Mouse (Mus musculus): ENCODE results near the gene Sec13.
"Not testable (repeated sequence)": the region's sequence is repeated elsewhere in the genome, so short reads cannot be mapped to it uniquely, and the experiment has no call there.

Sec13 gene

DNA sequence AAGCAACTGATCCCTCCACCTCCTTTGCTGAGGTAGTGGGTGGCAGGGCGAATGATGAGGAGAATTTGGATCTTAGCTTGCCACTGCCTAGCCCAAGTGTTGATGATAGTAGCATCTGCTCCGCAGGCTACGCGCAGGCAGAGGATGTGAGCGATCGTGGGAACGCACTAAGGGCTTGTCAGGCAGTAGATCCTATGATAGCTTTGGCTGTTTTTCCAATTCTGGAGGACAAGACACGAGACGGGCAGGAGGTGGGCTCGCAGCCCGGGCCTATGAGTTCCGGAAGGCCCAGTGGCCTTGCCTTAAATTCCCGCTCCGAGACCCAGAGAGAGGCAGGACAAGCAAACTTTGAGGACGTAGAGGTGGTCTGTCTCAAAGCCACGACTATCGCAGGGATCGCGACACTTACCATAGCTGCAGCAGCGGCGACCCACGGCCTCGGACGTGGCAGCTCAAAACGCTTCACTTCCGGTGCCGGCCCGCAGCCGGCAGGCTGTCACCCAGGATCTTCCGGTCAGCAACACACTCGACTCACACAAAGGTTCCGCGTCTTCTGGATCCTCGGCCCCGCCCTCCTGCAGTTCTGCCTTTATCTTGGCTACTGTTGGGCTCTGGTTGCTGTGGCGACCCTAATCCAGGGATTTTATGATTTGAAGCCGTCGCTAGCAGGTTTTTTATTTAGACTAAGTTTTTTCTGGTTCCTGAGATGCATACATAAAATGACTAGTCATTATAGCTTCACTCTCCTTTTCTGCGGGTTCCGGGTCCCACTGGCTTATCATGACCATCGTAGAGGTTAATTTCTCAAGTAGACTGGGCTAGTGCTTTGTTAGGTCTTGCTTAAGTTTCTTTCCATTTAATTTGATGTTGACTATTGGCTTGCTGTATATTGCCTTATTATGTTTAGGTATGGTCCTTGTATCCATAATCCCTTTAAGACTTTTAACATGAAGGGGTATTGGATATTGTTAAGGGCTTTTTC, at the start of gene Sec13:
Gene Sec13 (minus strand): TSS at position 508 of the 982 bp plus-strand sequence.
- peak; percentile 78 to 81 for DNase-seq (ENCODE audit: low spot score in 2 of 2)

DNA sequence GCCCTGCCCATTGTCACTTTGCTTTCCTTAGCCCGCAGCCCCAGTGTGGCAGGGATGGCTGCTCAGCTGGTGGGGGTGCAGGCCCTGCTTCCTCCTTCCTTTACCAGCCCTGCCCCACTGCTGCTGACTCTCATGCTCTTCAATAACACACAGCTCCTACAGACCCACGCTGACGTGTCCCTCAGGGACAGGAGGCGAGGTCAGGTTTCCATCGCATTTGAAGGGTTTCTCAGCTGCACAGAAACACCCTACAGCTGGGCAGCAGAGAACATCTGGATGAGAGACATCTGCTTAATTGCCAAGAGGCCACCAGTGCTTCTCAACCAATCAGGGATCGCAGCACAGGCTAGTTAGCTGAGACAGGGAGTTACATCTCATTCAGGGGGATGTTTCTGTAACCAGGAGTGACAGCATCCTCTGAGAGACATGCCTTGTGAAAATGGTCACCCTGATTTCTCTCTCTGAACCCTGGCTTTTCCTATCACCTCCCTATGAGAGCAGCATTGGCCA, 47.0 kb upstream of the Sec13 start:
- no peak for DNase-seq (ENCODE audit: low spot score in 2 of 2)

GRCm38 (mm10) chr6:113785658-113786057, 45.1 kb upstream of the Sec13 start:
- DNase-seq (ENCODE audit: low spot score in 2 of 2) = no peak

DNA sequence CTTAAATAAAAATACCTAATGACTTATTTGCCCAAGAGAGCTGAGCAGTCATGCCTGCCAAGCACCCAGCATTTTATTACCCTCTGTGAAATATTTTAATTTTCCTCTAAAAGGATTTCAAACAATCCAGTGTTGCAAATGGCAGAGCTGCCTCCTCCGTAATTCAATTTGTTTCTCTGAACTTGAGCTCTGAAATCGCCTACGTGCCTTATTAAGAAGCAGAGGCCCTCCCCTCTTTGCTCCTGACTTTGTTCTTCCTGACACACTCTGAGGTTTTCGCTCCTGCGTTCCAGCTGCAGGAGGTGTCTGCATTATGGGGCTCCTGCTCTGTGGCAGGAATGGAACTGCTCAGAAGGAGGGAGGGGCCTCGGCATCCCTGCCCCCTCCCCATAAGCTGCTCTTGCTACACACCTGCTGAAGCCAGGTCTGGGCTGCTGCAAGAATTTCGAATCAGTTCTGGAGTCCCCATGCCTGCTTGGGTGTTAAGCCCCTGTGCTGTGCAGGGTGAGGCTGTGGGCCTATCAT, 37.7 kb upstream of the Sec13 start:
- no peak for DNase-seq (ENCODE audit: low spot score in 2 of 2)

DNA sequence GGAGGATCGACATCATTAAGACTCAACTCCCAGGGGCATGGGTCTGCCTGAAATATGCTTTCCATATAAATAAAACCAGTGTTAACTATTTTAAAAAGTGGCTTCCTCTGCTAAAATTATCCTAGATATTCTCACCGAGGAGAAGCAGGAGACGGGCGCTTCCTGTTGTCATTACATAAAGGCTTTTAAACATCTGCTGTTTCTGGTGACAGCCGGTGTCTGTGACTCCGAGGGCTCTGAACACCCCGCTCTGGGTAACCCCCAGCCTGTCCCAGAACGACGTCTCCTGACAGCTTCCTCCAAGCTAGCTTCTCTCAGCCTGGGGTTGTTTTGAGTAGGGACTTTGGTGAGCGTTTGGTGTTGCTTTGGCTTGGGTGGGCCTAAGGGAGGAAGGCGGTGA, 28.3 kb upstream of the Sec13 start:
- DNase-seq (ENCODE audit: low spot score in 2 of 2) = no peak

DNA sequence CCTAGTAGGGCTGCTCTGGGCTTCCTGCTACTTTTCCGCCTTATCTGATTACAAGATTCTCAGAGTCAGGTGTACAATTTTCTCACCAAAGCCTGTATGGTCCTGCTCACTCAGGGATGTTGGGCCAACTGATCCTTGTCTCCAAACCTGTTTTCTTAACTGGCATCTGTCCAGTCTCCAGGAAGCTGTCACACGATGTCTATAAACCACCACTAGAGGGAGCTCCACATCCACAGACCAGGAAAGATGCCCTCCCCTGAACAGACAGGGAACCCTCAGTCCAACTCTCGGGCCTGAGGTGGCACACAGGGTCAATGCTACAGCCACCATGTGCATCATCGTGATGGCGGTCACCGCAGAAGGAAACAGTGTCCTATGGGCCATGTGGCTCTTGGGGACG, 21.1 kb upstream of the Sec13 start:
- DNase-seq (ENCODE audit: low spot score in 2 of 2) = peak; percentile 14 to 21

- no peak for DNase-seq (ENCODE audit: low spot score in 2 of 2)
Observed at GRCm38 (mm10) chr6:113749119-113749685, 8.7 kb upstream of the Sec13 start.

DNA sequence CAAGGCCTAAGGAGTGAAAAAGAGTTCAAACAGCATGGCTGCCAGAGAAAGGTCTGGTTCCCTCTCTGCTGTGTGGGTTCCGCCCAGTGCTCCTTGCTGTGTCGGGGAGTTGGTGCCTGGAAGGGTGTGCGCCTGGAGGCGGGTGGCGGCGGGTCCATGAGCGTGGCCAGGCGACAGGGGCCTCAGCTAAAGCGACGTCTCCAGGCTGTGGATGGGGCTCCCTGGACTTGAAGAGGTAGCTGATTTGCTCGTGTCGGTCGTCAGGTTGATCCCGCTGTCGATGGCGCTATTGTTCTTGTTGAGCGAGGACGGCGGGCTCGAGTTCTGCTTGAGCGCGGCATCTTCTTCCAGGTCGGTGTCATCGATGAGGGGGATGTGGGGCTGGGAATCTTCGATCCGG, 7.8 kb upstream of the Sec13 start:
- DNase-seq (ENCODE audit: low spot score in 2 of 2) = no peak

DNA sequence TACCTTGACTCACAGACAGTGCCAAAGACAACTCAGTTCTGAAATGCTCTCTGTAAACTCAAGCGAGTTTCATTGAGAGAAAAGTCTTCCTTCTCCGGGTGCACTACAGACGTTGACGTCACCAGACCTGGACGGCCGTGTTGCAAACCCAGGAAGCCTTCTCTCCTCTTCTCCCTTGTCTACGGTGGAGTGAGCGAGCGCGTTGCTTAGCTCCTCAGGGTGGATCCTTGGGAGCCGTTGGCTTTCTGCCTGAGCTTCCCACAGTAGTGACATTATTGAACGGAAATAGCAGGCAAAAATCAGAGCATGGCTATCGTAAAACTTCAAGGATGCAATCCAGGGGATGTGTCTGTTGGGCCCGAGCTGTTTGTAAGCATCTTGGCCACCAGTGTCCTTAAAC, 6.7 kb upstream of the Sec13 start:
- DNase-seq (ENCODE audit: low spot score in 2 of 2) = no peak

- no peak for DNase-seq (ENCODE audit: low spot score in 2 of 2)
Observed at GRCm38 (mm10) chr6:113745117-113745516, 4.6 kb upstream of the Sec13 start.

DNA sequence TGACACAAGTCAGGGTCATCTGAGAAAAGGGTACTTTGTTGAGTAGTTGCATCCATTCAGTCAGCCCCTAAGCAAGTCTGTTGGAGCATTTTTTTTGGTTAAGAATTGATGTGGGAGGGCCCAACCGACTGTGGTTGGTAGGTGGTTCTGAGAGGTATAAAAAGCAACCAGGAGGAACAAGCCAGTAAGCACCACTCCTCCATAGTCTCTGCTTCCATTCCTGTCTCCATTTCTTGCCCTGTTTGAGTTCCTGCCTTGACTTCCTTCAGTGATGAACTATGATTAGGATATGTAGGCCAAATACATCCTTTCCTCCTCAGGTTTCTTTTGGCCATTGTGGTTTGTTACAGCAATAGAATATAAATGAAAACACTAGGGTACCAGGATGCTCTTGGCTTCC, 2.6 kb upstream of the Sec13 start:
- DNase-seq (ENCODE audit: low spot score in 2 of 2) = no peak

- DNase-seq (ENCODE audit: low spot score in 2 of 2) = no peak
Observed at GRCm38 (mm10) chr6:113742321-113742720, 1.8 kb upstream of the Sec13 start.

- no peak for DNase-seq (ENCODE audit: low spot score in 2 of 2)
Observed at GRCm38 (mm10) chr6:113741425-113741824, 882 bp upstream of the Sec13 start.

DNA sequence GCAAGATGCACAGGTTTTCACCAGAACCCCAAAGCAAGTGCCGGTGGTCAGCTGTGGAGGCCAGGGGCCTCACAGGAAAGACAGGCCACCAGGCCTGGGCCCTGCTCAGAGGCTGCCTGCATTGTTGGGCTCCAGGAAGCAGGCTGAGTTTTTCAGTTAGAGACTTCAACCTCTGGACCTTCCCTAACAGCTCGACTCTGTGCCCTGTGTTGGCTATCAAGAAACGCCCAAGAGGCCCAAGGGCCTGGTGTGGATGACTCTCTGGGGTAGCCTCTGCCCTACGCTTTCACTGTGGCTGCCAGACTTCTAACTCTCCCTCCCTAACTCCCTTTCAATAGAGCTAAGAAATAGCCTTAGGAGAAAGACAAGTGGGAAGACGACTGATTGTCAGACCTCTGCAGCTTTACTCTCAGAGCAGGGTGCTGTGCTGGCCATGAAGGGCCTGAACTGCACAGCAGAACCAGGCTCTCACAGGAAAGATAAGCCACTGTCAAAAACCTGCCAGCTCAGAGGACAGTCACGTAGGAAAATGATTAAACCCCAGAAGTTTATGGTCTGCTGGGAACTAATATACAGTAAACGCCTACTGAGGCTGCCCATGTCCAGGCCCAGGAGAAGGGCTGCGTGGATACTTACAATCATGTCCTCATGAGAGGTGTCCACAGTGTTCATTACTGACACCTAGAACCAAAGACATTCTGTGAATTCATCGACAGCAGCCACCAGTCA, 3.1 kb downstream of the Sec13 start:
- DNase-seq (ENCODE audit: low spot score in 2 of 2) = no peak

DNA sequence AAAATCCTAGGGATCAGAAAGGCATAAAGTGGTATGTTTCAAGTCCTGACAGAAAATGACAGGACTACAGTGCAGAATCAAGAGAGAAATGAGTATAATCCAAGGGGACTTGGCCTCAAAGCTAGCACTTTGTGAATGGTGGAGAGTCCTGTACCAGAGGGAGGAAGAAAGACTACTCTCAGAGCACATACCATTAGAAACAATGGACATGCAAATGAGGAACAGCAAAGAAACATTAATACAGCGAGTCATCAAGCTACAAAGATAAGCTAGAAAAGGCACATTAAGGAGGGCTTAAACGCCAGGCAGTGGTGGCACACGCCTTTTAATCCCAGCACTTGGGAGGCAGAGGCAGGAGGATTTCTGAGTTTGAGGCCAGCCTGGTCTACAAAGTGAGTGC, 9.2 kb downstream of the Sec13 start:
- no peak for DNase-seq (ENCODE audit: low spot score in 2 of 2)

GRCm38 (mm10) chr6:113728181-113728580, 12.4 kb downstream of the Sec13 start:
- no peak for DNase-seq (ENCODE audit: low spot score in 2 of 2)

DNA sequence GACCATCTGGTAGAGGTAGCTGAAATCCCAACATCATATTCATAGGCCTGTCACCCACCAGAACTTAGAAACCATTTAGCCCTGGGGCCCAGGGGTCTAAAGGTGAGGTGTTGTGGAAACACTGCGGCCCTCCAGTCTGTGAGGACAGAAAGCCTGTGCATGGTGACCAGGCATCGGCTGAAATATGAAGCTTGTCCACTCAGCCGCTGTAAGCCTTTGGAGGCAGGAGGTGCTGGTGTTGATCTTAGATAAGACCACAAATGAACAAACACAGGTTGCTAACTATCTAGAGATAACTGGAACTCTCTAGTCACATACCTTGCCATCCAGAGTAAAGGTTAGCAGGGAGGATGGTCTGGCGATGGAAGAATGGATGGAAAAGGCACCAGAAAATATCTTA, 19.5 kb downstream of the Sec13 start:
- DNase-seq (ENCODE audit: low spot score in 2 of 2) = no peak

DNA sequence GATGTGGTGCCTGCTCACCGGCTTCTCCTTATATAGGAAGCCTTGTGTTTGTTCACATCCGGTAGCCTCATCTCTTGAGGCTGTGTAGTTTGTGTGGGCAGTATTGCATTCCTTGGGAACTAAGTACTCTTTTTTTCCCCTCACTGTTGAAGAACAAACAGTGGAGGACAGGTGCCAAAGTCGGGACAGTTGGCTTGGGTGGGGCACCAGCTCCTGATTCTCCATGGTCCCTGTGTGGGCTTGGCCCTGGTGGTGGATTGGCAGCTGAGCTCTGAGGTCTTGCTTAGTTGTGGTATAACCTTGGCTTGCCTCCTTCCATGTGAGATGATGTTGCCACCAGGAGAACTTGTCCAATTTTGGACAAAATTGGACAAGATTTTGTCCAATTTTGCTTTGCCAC, 20.7 kb downstream of the Sec13 start, which contains the start of gene Ghrl:
Gene Ghrl (minus strand): TSS at position 3 of the 400 bp plus-strand sequence.
- no peak for DNase-seq (ENCODE audit: low spot score in 2 of 2)

DNA sequence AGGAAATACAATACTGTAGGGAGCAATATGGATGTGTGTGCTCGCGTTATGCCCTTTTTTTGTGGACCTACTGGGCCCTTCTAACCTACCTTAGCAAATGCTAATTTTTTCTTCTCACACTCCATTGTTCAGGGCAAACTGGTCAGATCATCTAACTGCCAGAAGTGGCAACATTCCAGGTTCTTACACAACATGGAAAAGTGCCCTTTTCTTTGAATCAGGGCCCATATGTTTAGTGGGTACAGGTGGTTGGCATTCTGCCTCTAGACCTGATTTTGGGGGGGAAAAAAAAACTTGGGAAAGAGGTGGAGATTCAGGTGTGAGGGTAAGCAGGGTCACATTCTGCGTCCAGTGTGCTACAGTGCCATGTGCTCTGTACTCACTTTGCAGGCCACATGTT, 23.0 kb downstream of the Sec13 start:
- DNase-seq (ENCODE audit: low spot score in 2 of 2) = no peak

DNA sequence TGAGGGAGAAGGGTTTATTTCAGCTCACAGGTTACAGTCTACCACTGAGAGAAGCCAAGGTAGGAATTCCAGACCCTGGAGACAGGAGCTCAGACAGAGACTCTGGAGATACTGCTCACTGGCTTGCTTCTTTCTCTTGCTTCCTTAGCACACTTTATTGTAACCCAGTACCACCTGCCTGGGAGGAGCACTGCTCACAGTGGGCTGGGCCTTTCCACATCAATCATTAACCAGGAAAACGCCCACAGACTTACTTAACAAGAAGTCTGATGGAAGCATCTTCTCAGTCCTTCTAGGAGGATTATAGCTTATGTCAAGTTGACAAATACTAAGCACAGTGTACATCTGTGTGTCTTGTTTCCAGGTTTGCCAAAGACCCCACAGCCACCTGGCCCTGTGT, 25.7 kb downstream of the Sec13 start:
- no peak for DNase-seq (ENCODE audit: low spot score in 2 of 2)

DNA sequence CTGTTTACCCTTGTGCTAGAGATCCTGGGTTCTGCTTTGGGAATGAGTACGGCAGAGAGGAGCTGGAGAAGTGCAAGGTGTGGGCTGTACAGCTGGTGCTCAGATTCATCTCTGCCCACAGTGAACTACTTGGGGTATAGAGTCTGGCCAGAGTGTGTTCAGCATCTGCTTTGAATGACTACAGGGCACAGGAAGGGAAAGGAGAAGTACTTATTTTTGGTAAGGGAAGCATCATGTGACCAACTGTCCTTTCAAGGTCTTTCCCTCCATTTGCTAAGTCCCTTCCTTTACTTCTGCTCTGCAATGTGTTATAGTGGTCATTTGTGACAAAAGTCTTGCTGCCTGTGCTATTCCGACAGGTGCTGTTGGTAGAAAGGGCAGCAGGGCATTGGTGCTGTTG, 26.3 kb downstream of the Sec13 start:
- DNase-seq (ENCODE audit: low spot score in 2 of 2) = peak; percentile 25 to 51

GRCm38 (mm10) chr6:113713389-113713788, 27.2 kb downstream of the Sec13 start:
- not testable (repeated sequence) for DNase-seq (ENCODE audit: low spot score in 2 of 2)

All from spleen, postnatal 36 days (tissue).